Mouse (Mus musculus) heart, postnatal 10 days (tissue): ENCODE data around the gene Plekha1. TPM values are rescaled to one million over a fixed set of nuclear protein-coding genes. Genes with fewer than 3 reads are reported as not detected.

Experiments used
- DNase-seq, 2 experiments: peaks; one replicate each; pipeline ENCODE4 v3.0.0; 2021
- intact Hi-C: fragments of 180-260 bp; cut with DNase I; formaldehyde crosslinking; loops from one replicate; pipeline ENCODE4 v1.15.1; 2025
- total RNA-seq, 2 experiments: library from RNA; stranded (reverse); gene quantifications; 2 replicates each; pipeline ENCODE4 v1.2.3; 2021

Plekha1 gene
- total RNA-seq = 10 to 100 TPM; 60.5 to 68.1 TPM

DNA sequence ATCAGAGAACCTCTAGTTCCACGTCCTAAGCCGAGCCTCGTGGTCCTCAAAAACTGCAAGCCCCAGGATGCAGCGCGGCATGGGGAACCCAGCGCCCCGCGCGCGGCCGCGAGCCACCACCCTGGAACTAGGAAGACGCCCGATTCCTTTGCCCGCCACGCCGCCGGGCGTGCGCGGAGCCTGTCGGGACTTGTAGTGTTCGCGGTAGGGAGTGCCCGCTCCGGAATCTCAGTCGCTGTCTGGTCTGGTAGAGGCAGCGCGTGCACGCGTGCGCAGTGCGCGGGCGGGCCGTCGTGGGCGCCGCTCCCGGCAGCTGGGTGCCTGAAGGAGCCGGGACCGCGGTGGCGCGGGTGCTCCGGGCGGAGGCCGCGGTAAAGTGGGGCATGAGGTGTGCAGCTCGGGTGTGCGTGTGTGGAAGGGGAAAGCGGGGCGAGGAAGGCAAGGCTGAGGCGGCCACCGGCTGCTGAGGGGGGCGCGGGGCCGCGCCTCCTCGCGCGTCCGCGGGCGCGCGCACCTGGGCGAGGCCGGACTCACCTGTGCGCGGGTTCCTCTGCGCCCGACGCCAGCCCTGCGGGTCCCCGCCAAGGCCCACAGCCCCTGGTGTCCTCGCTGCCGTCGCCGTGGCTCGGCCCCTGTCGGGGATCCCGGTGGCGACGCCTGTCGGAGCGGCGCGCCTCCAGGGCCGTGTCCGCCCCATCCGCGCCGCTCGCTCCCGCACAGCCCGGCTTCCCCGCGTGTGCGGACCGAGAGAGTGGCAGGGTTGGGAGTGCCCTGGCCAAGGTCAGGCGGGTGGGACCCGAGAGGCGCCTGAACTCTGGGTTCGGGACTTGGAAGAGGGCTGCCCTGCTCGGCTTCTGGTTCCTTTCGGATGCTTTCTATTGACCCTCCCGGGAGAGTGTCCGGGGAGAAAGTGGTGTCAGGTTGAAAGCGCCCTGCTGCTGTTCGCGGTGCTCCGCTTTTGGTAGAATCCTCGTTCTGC lies at the start of gene Plekha1:
Plekha1 (plus strand) TSS at position 144 of the 979 bp plus-strand sequence.
- intact Hi-C loops = loop anchor here (5.0 kb wide), 1 partner anchor 39 kb away; no protein-coding TSS in a partner anchor
- peak; percentile 97 to 98 for DNase-seq

DNA sequence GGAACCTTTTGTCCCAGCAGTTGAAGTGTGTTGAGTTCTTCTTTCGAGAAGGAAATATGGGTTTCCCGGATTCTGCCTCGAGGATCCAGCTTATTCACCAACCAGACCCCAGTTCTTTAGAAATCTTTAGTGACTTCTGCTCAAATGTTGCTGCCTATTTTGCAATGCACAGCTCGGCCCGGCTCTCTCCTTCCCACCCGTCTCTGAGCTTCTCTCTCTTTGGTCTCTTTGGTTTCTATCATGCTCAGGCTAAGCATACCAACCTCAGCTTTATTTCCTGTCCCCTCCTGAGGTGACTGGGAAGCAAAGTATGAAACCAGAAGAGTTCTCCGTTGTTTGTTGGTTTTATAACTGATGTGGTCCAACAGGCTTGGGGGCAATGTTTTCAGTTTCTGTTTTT lies 49.3 kb upstream of the Plekha1 start:
- DNase-seq = no peak

DNA sequence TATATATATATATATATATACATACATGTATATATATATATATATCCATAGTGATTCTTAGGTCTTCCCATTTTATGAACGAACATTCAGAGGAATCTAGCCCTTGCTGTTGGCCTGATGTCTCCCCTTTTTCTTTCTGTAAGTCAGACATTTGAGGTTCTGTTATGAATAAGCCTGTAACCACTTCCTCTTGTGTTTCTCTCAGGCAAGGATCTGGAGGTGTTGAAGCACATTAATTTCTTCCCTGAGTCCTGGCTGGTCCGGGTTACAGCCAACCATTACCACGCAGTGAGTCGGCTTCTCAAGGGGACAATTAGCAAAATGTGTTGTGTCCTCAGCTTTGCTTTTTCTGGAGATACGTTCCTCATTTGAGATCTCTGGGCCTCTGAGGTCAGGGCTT lies 46.7 kb upstream of the Plekha1 start:
- intact Hi-C loops = no loop called here
- no peak for DNase-seq

More for the DNA sequence above, 49.3 kb upstream of the Plekha1 start:
- intact Hi-C loops = no loop called here

DNA sequence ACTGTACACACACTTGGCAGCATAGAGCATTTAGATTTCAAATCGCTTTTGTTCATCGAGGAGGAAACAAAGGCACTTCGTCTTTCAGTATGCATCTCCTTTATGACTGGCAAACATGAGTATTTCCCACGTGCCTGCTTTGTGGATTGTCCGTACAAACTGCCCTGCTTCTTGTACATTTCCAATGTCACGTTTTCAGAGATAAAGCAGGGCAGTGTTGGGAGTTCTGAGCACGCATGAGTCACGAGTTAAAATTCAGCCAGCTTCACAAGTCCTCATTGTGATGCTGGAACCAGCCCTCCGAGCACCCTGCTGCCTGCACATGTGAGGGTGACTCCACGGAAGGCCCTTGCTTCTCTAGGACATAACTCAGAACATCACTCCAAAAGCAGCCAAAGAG lies 45.9 kb upstream of the Plekha1 start:
- intact Hi-C loops = no loop called here
- DNase-seq = no peak

DNA sequence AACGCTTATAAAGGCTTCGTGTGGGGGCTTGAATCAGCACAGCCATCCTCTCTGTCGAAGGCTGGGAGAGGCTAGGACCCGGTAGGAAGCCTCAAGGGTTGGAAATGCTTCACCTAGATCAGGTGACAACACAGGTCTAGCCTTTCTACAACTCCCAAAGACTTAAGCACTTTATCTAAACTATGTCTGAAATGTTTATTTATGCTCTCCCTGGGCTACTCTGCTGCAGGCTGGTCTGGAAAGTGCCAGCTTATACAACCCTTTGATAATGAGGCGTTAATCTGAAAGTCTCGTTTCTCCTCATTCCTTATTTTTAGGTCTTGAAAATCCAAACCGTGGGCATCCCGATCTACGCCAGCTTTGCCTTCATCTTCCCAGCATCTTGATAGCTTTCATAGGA lies 41.6 kb upstream of the Plekha1 start:
- no peak for DNase-seq
- intact Hi-C loops = no loop called here

DNA sequence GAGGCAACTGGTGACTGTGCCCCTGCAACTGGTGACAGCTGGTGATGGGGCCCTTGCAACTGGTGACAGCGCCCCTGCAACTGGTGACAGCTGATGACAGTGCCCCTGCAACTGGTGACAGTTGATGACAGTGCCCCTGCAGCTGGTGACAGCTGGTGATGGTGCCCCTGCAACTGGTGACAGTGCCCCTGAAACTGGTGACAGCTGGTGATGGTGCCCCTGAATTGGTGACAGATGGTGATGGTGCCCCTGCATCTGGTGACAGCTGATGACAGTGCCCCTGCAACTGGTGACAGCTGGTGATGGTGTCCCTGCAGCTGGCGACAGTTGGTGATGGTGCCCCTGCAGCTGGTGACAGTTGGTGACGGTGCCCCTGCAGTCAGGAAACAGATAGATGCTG lies 39.2 kb upstream of the Plekha1 start:
- intact Hi-C loops = loop anchor here (2.0 to 5.0 kb wide), 4 partner anchors 41 to 216 kb away; partner anchors contain the start of gene Plekha1
- no peak for DNase-seq

DNA sequence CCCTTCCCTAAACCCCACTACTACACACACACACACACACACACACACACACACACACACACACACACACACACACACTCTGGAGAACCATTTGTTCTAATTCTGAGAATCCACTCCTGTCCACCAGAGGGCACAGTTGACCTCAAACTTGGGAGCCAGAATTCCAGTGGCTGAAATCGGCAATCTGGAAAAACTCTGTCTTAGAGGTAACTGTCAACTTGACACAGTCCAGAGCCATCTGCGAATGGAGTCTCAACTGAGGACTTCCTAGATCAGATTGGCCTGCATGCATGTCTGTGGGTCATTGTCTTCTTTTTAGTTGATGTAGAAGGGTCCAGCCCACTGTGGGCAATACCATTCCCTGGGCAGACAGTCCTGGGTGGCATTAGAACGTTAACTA lies 38.1 kb upstream of the Plekha1 start:
- peak; percentile 70 to 84 for DNase-seq
- intact Hi-C loops = loop anchor here (1.0 to 5.0 kb wide), 5 partner anchors 40 to 215 kb away; partner anchors contain the start of gene Plekha1

DNA sequence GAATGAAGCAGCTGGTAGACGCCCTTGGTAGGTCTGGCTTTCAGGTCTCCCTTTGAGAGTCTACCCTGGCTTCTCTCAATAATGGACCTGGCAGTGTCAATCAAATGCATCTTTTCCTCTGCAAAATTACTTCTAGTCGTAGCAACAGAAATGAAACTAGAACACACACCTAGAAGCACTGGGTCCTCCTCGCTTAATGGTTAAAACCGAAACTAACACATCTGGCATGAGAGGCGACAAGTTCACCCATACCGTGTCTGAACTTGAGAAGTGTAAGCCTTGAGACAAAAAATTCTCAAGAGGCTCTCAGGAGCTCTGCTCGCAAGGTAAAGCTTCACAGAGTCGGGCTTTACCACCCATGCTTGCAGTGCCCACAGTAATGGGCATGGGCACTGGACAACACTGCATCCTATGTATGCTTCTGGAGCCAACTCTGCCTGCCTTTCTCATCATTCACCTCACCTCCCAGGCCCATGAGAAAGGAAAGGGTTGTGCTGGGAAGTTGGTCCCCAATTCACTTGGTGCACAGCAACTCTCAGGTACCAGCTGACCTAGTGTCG lies 37.6 kb upstream of the Plekha1 start:
- intact Hi-C loops = loop anchor here (1.0 to 5.0 kb wide), 5 partner anchors 39 to 215 kb away; partner anchors contain the start of gene Plekha1
- no peak for DNase-seq

DNA sequence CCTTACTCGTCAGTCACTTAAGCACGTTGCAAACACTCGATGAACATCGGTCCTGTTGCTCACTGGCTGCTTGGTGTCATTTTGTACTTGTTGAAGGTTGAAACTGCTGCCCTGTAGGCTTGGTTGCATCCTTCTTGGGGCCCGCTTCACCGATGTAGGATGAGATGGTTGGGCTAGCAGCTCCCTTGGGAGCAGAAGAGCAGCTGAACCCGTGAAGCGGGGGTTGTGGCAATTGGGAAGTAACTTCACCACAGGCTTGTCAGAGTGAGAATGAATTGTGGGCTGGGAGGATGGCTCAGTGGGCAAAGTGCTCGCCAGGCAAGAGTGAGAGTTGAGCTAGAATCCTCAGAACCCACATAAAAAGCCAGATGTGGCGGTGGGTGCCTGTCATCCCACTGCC lies 37.1 kb upstream of the Plekha1 start:
- DNase-seq = no peak
- intact Hi-C loops = loop anchor here (5.0 kb wide), 2 partner anchors 39 to 149 kb away; partner anchors contain the start of gene Plekha1

DNA sequence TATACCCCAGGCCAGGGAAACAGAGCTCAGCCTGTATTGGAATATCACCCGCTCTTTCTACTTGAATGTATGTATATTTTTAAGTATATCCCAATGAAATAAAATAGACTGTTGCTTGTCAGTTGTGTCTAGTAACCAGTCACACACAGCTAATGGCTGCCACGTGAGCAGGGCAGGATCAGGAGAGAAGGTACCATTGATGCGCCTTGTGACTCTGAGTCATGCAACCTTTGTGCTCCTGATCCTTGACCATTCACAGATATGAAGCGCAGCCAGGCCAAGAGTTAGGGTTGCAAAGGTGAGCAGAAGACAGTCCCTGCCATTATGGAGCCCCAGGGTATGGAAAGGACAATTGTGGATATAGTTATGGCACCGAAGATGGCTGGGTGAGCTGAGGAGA lies 34.0 kb upstream of the Plekha1 start:
- no peak for DNase-seq
- intact Hi-C loops = no loop called here

DNA sequence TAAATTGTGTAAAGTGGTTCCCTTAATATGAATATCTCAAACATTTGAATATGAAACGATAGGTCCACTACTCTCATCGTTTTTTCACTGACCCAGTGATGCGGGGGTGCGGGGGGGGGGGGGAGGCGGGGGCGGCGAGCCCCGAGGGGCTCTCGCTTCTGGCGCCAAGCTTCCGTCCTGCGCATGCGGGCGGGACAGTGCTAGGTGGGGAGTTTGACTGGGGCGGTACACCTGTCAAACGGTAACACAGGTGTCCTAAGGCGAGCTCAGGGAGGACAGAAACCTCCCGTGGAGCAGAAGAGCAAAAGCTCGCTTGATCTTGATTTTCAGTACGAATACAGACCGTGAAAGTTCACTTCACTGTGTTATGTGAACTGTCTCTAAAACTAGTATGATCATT lies 31.3 kb upstream of the Plekha1 start:
- DNase-seq = peak in 1 of 2 experiments; percentile 41
- intact Hi-C loops = no loop called here

DNA sequence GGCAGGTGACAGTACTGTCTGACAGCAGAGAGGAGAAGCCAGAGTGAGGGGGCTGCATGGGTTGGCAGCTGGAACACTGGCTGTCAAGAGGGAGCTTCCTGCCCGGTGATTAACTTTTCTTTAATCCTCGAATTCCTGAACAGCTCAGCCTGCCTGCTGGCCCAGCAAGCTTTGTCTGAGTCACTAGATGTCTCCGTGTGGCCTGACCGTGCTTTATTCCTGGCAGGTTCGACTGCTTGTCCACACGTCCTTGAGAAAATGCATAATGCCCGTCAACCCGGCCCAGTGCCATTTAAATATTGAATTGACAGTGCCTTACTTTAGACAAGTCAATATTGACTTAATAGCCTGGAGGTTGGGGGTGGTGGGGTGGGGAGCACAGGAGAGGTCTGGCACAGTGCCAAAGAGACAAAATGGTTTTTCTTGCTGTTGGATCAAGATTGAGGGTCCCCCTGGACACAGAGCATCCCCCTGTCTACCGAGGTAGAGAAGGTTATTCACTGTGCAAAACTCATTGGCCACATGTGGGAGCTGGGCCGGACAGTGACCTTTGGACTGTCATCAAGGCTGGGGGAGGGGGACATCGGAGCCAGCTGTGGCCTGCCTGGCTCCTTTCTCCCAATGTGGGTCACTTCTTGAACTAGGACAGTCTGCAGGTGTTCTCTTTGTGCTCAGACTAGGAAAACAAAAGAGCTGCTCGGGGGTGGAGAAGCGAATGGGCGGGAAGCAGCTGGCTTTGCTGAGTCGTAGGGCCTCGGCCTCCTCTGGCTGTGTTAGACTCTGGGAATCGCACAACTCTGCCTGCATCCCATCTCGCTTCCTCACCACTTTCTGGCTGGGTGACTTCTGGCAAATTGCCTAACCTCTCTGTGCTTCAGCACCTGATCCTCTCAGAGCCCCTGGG lies 30.3 kb upstream of the Plekha1 start:
- peak; percentile 52 to 53 for DNase-seq
- intact Hi-C loops = no loop called here

DNA sequence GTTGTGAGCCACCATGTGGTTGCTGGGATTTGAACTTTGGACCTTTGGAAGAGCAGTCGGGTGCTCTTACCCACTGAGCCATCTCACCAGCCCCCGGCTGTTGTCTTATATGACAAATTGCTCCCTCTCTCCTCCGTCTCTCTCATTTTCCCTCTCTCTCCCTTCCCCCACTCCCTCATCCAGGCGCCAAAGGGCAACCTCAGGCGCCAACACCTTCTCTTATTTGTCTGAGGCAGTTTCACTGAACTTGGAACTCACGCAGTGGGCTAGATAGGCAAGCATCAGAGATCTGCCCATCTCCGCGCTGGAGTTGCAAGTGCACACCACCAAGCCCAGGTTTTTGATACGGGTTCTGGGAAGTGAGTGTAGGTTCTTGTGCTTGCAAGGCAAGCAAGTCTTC lies 29.5 kb upstream of the Plekha1 start:
- no peak for DNase-seq
- intact Hi-C loops = no loop called here

DNA sequence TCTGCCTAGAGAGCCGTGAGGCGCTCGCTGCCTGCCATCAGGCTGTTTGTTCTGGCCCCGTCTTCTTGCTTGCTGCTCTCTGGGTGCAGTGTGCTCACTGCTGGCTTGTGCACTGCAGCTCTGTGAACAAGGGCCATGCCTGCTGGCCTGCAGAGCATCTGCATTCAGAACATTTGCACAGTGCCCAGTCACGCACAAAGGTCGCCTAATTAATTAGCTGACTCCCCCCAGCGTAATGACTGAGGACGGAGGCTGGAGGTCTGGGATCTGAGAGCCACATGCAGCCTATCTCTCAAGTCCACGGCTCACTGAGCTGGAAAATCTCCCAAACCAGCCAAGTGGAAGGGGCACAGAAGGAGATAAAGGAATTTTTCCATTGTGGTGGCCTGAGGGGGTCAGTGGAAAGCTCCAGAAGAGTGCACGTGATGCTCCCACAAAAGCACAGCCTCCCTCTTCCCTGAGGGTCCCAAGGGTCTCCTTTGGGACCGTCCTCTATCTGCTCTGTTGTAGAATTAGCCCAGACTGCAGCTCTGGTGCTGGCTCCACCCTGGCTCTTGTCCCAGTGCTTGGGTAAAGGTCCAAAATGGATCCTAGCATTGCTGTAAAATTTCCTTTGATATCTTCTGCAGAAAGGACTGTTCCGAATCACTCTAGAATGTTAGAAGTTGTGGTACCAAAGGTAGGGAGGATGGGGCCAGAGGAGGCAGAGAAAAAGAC lies 27.5 kb upstream of the Plekha1 start:
- intact Hi-C loops = no loop called here
- no peak for DNase-seq

DNA sequence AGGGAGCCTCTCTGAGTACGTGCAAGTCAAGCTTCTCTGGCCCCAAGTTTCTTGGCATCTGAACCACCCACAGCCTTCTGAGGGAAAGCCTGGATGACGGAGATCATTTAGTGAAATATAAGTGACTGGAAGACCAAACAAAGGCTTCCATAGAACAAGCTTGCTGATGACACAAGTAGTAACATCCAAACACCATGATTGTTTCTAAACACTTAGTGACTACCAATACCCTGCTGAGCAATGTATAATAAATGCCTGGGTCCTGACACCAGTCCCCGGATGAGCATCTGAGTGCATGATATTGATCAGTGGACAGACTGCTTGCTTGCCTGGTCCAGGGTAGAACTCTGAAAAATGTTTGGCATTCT lies 26.9 kb upstream of the Plekha1 start:
- DNase-seq = no peak
- intact Hi-C loops = no loop called here

DNA sequence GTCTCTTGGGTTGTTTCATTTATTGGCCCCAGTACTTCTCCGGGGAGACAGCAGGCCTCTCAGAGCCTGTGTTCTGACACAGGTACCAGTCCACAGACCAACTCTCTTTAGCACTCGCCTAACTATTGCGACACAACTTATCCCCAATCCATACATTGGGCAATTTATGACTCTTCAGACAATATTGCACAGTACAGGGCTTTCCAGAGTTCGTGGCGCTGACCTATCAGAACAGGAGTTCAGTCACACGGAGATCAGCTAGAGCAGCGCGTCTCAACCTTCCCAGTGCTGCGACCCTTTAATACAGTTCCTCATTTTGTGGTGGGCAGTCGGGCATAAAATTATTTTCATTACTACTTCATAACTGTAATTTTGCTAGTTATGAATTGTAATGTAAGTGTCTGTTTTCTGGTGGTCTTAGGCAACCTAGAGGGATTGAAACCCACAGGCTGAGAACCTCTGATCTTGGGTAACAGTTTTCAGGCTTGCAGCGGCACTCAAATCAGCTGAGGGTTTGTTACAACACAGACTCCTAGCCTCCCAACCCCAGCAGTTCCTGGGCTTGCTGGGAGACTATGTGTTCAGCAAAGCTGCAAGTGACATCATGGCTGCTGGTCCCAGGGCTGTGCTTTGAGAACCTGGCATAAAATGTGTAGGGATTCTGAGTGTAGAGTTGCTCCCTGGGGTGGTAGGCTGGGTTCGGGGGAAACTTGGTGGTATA lies 26.0 kb upstream of the Plekha1 start:
- no peak for DNase-seq
- intact Hi-C loops = no loop called here

DNA sequence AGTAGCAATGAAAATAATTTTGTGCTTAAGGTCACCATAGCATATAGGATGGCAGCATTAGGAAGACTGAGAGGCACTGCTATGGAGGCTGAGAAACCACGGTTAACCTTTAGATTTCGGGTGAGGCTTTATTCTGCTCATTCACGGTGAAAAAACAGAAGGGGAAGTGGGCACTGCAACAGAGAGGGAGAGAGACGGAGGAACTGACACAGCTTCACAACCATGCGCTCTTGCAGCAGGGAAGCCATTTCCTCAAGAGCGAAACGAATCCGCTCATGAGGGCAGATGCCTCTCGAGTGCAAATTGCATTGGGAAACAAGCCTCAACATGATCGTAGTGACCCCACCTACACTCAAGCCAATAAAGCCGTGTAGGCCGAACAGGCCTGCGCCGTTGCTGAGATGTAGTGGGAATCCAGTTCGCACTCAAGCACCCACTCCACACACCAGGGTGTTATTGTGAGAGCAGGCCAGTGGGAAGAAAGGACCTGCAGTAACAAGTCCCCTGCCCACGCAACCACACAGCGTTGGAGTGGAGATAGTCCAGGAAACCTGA lies 18.3 kb upstream of the Plekha1 start:
- no peak for DNase-seq
- intact Hi-C loops = no loop called here

DNA sequence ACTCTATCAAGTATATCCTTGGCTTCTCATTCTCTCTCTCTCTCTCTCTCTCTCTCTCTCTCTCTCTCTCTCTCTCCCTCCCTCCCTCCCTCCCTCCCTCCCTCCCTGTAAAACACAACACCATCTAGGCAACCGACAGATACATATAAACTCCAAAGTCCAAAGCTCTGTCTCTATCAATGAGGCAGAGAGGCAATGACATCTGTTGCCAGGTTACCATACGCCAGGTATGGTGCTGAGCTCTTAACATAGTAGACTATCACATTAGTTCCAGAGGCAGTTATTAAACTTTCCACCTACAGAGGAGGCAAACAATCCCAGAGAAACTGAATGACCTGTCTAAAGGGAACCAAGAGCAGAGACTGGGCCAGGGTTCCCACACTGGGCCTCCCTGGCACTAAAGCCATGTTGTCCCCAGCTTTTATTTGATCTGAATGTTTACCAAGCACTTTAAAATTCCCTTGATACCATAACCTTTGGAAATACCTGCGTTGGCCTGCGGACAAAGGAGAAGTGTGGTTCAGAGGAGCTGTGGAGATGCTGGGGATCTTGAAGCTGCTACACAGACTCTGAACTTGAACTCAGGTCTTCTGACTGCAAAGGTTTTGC lies 10.8 kb upstream of the Plekha1 start:
- DNase-seq = no peak
- intact Hi-C loops = no loop called here

DNA sequence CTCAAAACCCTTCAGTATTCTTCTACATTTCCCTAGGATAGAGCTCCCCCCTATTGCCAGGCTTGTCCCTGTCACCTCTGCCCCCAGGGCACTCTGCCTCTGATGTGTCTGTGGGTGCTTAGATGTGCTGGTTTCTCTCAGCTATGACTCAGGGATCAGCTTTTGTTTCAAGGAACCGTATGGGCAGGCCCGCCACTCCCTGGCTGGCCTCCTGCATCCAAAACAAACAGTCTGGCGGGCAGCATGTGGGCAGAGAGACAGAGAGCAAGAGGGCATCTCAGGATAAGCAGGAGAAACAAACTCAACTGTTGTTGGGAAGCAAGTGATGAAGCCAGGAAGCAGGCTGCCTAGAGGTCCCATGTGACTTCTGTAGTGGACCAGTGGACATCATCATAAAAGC lies 9.9 kb upstream of the Plekha1 start:
- intact Hi-C loops = no loop called here
- peak; percentile 67 to 73 for DNase-seq
